Mouse (Mus musculus): ENCODE measurements at regions not wholly inside any gene's neighbourhood (a gene's known extent, or its start where the extent isn't known, plus 50 kb on each side); places are given as distances from the start of the nearest gene placed in this dataset.
A peak's percentile ranks its signal among the peaks of the same experiment; 100 is the strongest.

DNA sequence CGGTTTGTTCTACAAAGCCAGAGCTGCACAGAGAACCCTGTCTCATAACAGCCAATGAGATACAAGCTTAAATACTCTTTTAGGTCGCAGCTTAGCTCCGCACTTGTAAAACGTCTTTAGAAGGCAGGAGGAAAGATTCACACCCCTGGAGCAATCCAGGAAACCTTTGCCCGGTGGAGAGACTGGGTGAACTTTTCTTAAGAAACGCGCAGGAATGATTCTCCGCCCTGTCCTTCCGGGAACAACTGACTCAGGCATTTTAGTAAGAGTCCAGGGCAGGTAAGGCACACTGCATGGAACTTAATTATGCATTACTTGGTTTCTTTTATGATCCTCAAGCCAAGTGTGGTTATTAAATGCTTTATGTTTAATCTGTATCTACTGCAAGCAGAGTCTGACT is 70.0 kb upstream of the Ralgps2 start:
- Histone ChIP-seq H3K4me3 (no peak overlapping the region), H3K9ac (no peak overlapping the region), H3K4me2 (no peak overlapping the region), H3K4me1 (peaks cover 6% of the 10 kb centered on the region), H3K27me3 (replicated peaks) (no peaks in the 10 kb centered on the region), H3K27ac (no peak overlapping the region), H3K9me3 (replicated peaks) (no peaks in the 10 kb centered on the region), H3K36me3 (no peaks in the 10 kb centered on the region)
- no peak for ATAC-seq
- WGBS (ENCODE audit: insufficient replicate concordance): 72% methylated on average over 9 of the region's 9 CpGs

DNA sequence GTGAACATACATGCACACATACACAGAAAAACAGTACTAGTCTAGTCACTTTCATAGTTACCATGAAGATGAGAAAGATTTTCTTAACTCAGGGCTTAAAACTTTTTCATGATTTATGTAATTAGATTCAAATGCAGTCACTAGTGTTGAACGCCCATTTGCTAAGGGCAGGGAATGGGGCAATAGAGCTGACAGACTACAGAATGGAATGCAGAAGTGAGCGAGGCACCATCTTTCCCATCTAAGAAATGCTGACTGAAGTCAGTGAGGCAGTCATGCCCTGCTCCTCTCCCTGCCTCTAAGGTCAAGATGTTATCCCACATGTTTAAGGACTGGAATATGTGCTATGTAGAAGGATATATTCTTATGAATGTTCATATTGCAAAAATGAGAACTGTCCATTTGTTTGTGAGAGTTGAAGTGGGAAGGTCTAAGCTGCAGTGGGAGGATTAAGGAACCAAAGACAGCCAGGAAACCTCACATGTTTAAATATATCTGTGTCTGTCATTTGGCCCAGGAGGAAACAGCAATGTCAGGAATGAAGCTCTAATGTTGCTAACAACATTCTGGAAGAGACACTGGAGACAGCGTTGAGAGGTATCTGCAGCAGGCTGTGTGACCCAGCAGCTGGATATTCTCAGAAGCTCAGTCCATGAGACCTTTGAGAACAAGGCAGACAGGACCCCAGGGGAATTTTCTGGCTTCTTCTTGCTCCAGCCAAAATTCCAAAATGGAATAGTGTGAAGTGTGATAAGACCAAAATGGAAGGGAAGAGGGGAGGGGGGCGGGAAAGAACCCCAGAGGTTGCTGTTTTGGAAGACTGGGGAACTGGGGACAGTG is 68.7 kb upstream of the Ralgps2 start:
- Histone ChIP-seq H3K4me3 (no peak overlapping the region), H3K4me1 (peaks cover 6% of the 10 kb centered on the region; the same call in 1 of the 2 replicates), H3K27me3 (replicated peaks) (no peaks in the 10 kb centered on the region), H3K36me3 (no peaks in the 10 kb centered on the region), H3K4me2 (no peak overlapping the region), H3K9ac (no peak overlapping the region), H3K9me3 (replicated peaks) (no peaks in the 10 kb centered on the region), H3K27ac (peak overlapping the region; percentile 6; the same call in 1 of the 2 replicates)
- 42% methylated on average over 4 of the region's 4 CpGs for WGBS (ENCODE audit: insufficient replicate concordance)
- ATAC-seq: no peak

- Histone ChIP-seq H3K4me2 (no peak overlapping the region), H3K9ac (no peak overlapping the region), H3K36me3 (no peaks in the 10 kb centered on the region), H3K4me3 (no peak overlapping the region), H3K4me1 (peaks cover 16% of the 10 kb centered on the region; the same call in 1 of the 2 replicates), H3K9me3 (replicated peaks) (no peaks in the 10 kb centered on the region), H3K27ac (no peak overlapping the region), H3K27me3 (replicated peaks) (no peaks in the 10 kb centered on the region)
- 79% methylated on average over 16 of the region's 16 CpGs for WGBS (ENCODE audit: insufficient replicate concordance)
- no peak for ATAC-seq
These were observed 65.1 kb upstream of the Ralgps2 start for GRCm38 (mm10) chr1:157004312-157005074.

GRCm38 (mm10) chr1:157003034-157003433 is 63.6 kb upstream of the Ralgps2 start:
- 78% methylated on average over 7 of the region's 7 CpGs for WGBS (ENCODE audit: insufficient replicate concordance)
- Histone ChIP-seq H3K4me1 (peaks cover 11% of the 10 kb centered on the region; the same call in 1 of the 2 replicates), H3K4me2 (no peak overlapping the region), H3K36me3 (no peaks in the 10 kb centered on the region), H3K27ac (no peak overlapping the region), H3K9me3 (replicated peaks) (no peaks in the 10 kb centered on the region), H3K4me3 (no peak overlapping the region), H3K9ac (no peak overlapping the region), H3K27me3 (replicated peaks) (no peaks in the 10 kb centered on the region)
- ATAC-seq: no peak

GRCm38 (mm10) chr1:157002258-157002657 is 62.8 kb upstream of the Ralgps2 start:
- no peaks in the 10 kb centered on the region for H3K36me3 ChIP-seq
- H3K4me3 ChIP-seq: no peak overlapping the region
- no peak overlapping the region for H3K4me2 ChIP-seq
- WGBS (ENCODE audit: insufficient replicate concordance): 74% methylated on average over 2 of the region's 2 CpGs
- ATAC-seq: no peak
- H3K4me1 ChIP-seq: peaks cover 19% of the 10 kb centered on the region; the same call in 1 of the 2 replicates
- H3K27ac ChIP-seq: no peak overlapping the region
- no peaks in the 10 kb centered on the region for H3K9me3 ChIP-seq (replicated peaks)
- no peaks in the 10 kb centered on the region for H3K27me3 ChIP-seq (replicated peaks)
- H3K9ac ChIP-seq: no peak overlapping the region

- no peak overlapping the region for H3K27ac ChIP-seq
- ATAC-seq: no peak
- no peak overlapping the region for H3K9ac ChIP-seq
- H3K4me3 ChIP-seq: no peak overlapping the region
- H3K4me2 ChIP-seq: no peak overlapping the region
- 65% methylated on average over 6 of the region's 6 CpGs for WGBS (ENCODE audit: insufficient replicate concordance)
- no peaks in the 10 kb centered on the region for H3K9me3 ChIP-seq (replicated peaks)
- no peaks in the 10 kb centered on the region for H3K36me3 ChIP-seq
- peaks cover 24% of the 10 kb centered on the region for H3K4me1 ChIP-seq
- H3K27me3 ChIP-seq (replicated peaks): no peaks in the 10 kb centered on the region
These were observed 61.7 kb upstream of the Ralgps2 start for GRCm38 (mm10) chr1:157001008-157001660.

DNA sequence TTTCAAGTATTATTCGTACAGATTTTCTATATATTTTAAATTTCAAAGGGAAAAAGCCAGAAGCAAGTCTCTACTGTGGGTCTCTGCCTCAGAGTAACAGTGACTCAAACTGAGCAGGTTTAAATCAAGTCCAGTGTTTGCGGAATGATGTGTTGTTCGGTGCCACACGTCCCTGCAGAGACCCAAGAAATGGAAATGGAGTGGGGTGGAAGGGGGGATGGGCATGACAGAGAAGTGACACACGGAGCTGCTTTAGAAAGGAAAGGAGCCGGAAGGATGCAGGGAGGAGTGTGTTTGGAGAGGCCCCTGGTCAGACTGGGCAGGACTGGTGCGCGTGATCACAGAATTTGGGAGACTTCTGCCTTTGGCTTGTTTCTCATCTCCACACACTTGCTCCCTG is 60.5 kb upstream of the Ralgps2 start:
- Histone ChIP-seq H3K4me1 (peaks cover 36% of the 10 kb centered on the region), H3K27me3 (replicated peaks) (no peaks in the 10 kb centered on the region), H3K4me2 (no peak overlapping the region), H3K27ac (no peak overlapping the region), H3K9ac (no peak overlapping the region), H3K36me3 (no peaks in the 10 kb centered on the region), H3K9me3 (replicated peaks) (no peaks in the 10 kb centered on the region), H3K4me3 (no peak overlapping the region)
- ATAC-seq: no peak
- 56% methylated on average over 8 of the region's 8 CpGs for WGBS (ENCODE audit: insufficient replicate concordance)

DNA sequence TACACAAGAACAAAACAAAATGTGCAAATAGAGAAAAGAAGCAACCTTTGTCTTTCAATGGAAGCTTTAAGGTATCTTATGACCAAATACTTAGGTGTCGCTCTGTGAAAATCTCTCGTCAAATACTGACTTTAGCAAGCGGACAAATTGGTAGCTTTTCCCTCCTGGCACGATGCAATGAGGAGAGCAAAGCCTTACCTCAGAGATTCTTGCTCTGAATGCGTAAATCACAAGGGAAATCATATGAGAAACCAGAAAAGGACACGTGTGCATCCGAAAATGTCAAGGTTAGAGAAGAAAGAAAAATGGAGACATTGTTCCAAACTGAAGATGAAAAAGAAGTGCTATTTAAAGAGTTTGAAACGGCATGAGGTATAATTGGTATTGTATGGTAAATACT is 59.8 kb upstream of the Ralgps2 start:
- Histone ChIP-seq H3K9ac (no peak overlapping the region), H3K36me3 (no peaks in the 10 kb centered on the region), H3K9me3 (replicated peaks) (no peaks in the 10 kb centered on the region), H3K27me3 (replicated peaks) (no peaks in the 10 kb centered on the region), H3K27ac (no peak overlapping the region), H3K4me3 (no peak overlapping the region), H3K4me1 (peaks cover 42% of the 10 kb centered on the region), H3K4me2 (no peak overlapping the region)
- no peak for ATAC-seq
- 79% methylated on average over 8 of the region's 8 CpGs for WGBS (ENCODE audit: insufficient replicate concordance)

DNA sequence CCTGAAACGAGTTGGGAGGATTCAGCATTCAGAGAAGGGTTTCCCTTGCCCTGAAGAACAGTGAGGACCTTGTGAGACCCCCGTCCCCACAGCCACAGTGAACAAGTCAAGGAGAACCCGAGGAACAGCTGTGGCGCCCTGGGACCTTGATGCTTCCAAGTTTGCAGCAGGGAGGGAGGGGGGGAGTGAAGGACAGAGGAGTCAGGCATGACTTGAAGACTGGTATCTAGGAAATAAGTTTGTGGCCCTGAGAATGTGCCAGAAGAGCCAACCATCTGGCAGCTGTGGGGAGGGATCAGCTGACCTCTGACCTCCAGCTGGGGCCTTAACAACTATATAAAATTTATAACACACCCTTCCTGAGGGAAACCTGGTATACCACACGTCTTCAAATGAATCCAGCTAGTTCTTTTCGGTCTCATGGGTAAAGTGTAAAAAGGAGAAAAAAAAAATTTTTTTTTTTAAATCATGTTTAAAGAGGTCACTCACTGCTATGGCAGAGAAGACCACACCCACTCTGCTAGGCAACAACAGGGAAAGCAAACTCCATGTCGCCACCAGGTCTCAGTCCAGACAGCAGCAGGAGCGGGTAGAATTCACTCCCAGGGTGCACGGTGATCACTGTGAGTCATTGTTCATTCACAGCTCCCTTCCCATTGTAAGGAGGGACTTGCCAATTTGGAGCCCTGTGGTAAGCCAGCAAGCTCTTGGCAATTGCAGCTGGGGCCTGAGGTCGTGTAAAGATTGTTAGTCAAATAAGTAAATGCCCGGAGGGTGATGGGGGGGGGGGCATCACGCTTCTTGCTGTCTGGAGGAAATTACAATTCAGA is 58.3 kb upstream of the Ralgps2 start:
- ATAC-seq: no peak
- no peaks in the 10 kb centered on the region for H3K27me3 ChIP-seq (replicated peaks)
- H3K27ac ChIP-seq: no peak overlapping the region
- H3K9me3 ChIP-seq (replicated peaks): no peaks in the 10 kb centered on the region
- H3K4me1 ChIP-seq: peaks cover 57% of the 10 kb centered on the region
- H3K4me2 ChIP-seq: no peak overlapping the region
- 65% methylated on average over 12 of the region's 12 CpGs for WGBS (ENCODE audit: insufficient replicate concordance)
- H3K9ac ChIP-seq: no peak overlapping the region
- no peaks in the 10 kb centered on the region for H3K36me3 ChIP-seq
- H3K4me3 ChIP-seq: no peak overlapping the region

GRCm38 (mm10) chr1:156997033-156997432 is 57.6 kb upstream of the Ralgps2 start:
- Histone ChIP-seq H3K4me2 (no peak overlapping the region), H3K27ac (no peak overlapping the region), H3K36me3 (no peaks in the 10 kb centered on the region), H3K27me3 (replicated peaks) (no peaks in the 10 kb centered on the region), H3K4me1 (peaks cover 63% of the 10 kb centered on the region), H3K9ac (no peak overlapping the region), H3K4me3 (no peak overlapping the region), H3K9me3 (replicated peaks) (no peaks in the 10 kb centered on the region)
- WGBS (ENCODE audit: insufficient replicate concordance): 83% methylated on average over 10 of the region's 10 CpGs
- no peak for ATAC-seq

DNA sequence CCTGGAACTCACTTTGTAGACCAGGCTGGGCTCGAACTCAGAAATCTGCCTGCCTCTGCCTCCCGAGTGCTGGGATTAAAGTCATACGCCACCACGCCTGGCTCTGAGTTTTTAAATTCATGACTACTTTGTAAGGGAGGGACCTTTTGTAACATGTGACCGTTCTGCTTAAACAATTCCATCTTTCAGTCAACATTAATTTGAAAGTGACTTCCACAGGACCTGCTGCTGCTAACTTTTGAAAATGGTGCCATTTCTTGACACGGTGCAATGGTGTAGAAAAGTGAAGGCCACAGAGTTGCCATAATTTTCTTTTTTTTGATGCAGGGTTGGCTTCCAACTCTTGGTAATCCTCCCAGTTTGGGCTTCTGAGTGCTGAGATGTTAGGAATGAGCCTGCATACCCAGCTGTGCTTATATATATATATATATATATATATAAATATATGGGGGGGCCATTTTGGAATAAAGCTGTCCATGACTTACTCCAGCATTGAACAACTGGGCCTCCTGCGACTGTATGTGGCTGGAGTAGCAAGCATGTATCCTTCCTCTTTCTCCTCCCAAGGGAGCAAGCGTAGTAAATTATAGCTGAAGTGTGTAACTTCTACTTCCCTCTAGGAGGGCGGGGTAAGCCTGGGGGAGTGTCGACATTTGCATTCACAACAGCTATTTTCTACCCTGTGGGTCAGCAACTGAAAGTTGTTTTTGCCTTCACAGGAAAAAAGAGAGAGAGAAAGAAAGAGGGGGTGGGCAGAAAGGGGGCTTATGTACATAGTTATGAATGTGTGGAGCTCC is 56.9 kb upstream of the Ralgps2 start:
- 61% methylated on average over 10 of the region's 10 CpGs for WGBS (ENCODE audit: insufficient replicate concordance)
- no peak for ATAC-seq
- H3K4me2 ChIP-seq: no peak overlapping the region

More for the DNA sequence above, 56.9 kb upstream of the Ralgps2 start:
- Histone ChIP-seq H3K9ac (no peak overlapping the region), H3K4me1 (peaks cover 70% of the 10 kb centered on the region), H3K27ac (no peak overlapping the region), H3K4me3 (no peak overlapping the region), H3K27me3 (replicated peaks) (no peaks in the 10 kb centered on the region), H3K36me3 (no peaks in the 10 kb centered on the region), H3K9me3 (replicated peaks) (no peaks in the 10 kb centered on the region)
